Mouse (Mus musculus): Measurements from ENCODE around the gene Paip2b.
A peak's percentile ranks its signal among the peaks of the same experiment; 100 is the strongest.
"Not testable (repeated sequence)": the region's sequence is repeated elsewhere in the genome, so short reads cannot be mapped to it uniquely, and the experiment has no call there.

Gene Paip2b

GRCm38 (mm10) chr6:83802033-83802432 is 29.5 kb downstream of the Paip2b start:
- DNase-seq (ENCODE audit: low spot score), result no peak

GRCm38 (mm10) chr6:83796686-83797085 is 34.9 kb downstream of the Paip2b start:
- DNase-seq (ENCODE audit: low spot score), result no peak

GRCm38 (mm10) chr6:83795492-83795900 is 36.0 kb downstream of the Paip2b start:
- no peak for DNase-seq (ENCODE audit: low spot score)

GRCm38 (mm10) chr6:83794760-83795296 is 36.7 kb downstream of the Paip2b start, which contains the start of gene Nagk:
TSS of gene Nagk (plus strand) at chr6:83794982.
- DNase-seq (ENCODE audit: low spot score), result peak; percentile 93

GRCm38 (mm10) chr6:83791251-83791890 is 40.2 kb downstream of the Paip2b start:
- DNase-seq (ENCODE audit: low spot score), result no peak

- DNase-seq (ENCODE audit: low spot score), result not testable (repeated sequence)
Measured at GRCm38 (mm10) chr6:83790533-83790932, 41.0 kb downstream of the Paip2b start.

- no peak for DNase-seq (ENCODE audit: low spot score)
Measured at GRCm38 (mm10) chr6:83788554-83788953, 43.0 kb downstream of the Paip2b start.

GRCm38 (mm10) chr6:83786426-83786825 is 45.1 kb downstream of the Paip2b start:
- no peak for DNase-seq (ENCODE audit: low spot score)

GRCm38 (mm10) chr6:83779026-83779425 is 52.5 kb downstream of the Paip2b start:
- no peak for DNase-seq (ENCODE audit: low spot score)

- no peak for DNase-seq (ENCODE audit: low spot score)
Measured at GRCm38 (mm10) chr6:83778306-83778705, 53.2 kb downstream of the Paip2b start.

- DNase-seq (ENCODE audit: low spot score), result peak; percentile 90
Measured at GRCm38 (mm10) chr6:83775638-83776293, 55.8 kb downstream of the Paip2b start, which contains the start of gene Tex261. TSS of gene Tex261 (minus strand) at chr6:83775813.

GRCm38 (mm10) chr6:83774781-83775563 is 56.6 kb downstream of the Paip2b start:
- peak; percentile 29 for DNase-seq (ENCODE audit: low spot score)

- DNase-seq (ENCODE audit: low spot score), result no peak
Measured at GRCm38 (mm10) chr6:83774126-83774525, 57.4 kb downstream of the Paip2b start.

- DNase-seq (ENCODE audit: low spot score), result no peak
Measured at GRCm38 (mm10) chr6:83768485-83768884, 63.1 kb downstream of the Paip2b start.

- peak; percentile 47 for DNase-seq (ENCODE audit: low spot score)
Measured at GRCm38 (mm10) chr6:83766982-83767381, 64.6 kb downstream of the Paip2b start.

- DNase-seq (ENCODE audit: low spot score), result peak; percentile 63
Measured at GRCm38 (mm10) chr6:83762880-83763431, 68.6 kb downstream of the Paip2b start.

- DNase-seq (ENCODE audit: low spot score), result no peak
Measured at GRCm38 (mm10) chr6:83762344-83762743, 69.2 kb downstream of the Paip2b start, which contains the start of gene Ankrd53. TSS of gene Ankrd53 (plus strand) at chr6:83762644.

GRCm38 (mm10) chr6:83756051-83756450 is 75.5 kb downstream of the Paip2b start:
- DNase-seq (ENCODE audit: low spot score), result no peak
